Mouse (Mus musculus) olfactory bulb, adult 2 months (tissue): ENCODE measurements around the gene Lrp11.

ENCODE experiments used
- CTCF ChIP-seq: fragments of 200-500 bp; IDR thresholded peaks from 2 replicates; pipeline ENCODE4 v1.5.1; 2012; ENCODE audit warnings: low read depth, mild to moderate bottlenecking, low read length, moderate library complexity; ENCODE audit not compliant: insufficient read depth
- POLR2A ChIP-seq: fragments of 200-500 bp; IDR thresholded peaks from 2 replicates; pipeline ENCODE4 v1.6.1; 2012; ENCODE audit warnings: mild to moderate bottlenecking, low read depth, low read length, moderate library complexity; ENCODE audit not compliant: insufficient read depth

DNA sequence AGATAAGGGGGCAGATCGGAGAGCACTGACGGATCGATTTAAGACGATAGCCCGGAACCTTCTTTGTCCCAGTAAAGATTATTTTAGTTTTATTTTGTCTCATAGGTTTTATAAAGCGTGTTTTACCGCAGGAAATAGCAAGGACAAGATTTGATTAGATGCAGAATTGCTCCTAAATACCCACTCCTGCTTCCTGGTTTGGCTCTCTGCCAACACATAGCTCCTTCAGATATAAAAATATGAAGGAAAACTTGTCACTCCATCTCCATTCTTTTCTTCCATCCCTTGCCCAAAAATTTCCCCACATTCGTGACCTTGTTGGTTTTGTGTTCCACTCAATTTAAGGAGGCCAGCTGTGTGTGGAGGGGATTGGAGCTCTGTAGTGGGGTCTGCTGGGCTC is 1.2 kb downstream of the Lrp11 start:
- TF ChIP-seq POLR2A (no peak), CTCF (no peak)
